Mouse (Mus musculus): Measurements from ENCODE around the gene Golt1a. TPM values are rescaled to one million over a fixed set of nuclear protein-coding genes. Genes with fewer than 3 reads are reported as not detected.

The Golt1a gene
- total and polyA plus RNA-seq, 3 experiments = not detected

DNA sequence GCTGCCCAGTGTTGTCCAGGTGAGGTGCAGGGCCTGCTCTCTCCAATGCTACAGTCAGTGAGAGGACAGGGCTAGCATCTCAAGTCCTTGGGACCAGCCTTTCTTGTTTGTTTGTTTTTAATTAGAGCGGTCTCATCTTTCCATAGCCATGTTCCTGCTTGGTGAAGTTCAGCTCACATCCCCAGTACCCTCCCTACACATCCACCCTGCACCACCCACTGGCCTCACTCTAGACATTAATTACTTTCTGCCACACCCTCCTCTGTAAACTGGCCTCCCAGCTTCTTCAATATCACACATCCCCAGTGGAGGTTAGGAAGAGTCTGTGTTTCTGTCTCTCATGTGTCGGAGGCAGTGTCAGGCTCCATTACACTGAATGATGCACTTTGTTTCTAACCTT lies 34.8 kb downstream of the Golt1a start:
- H3K36me3 ChIP-seq (ENCODE audit: control insufficient read depth in 1 of 2, insufficient read depth in 2 of 2, low read length in 2 of 2) = no peaks in the 10 kb centered on the region
- no peak overlapping the region for H3K9ac ChIP-seq (ENCODE audit: control insufficient read depth, low read depth, low read length, poor library complexity, severe bottlenecking)
- H3K9me3 ChIP-seq (replicated peaks; ENCODE audit: insufficient read depth, low read length) = no peaks in the 10 kb centered on the region
- H3K79me2 ChIP-seq (ENCODE audit: control insufficient read depth, insufficient read depth, low read length, poor library complexity) = no peaks in the 10 kb centered on the region
- H3K27ac ChIP-seq (ENCODE audit: control insufficient read depth, low read depth, low read length) = no peak overlapping the region
- no peaks in the 10 kb centered on the region for H3K27me3 ChIP-seq (ENCODE audit: control insufficient read depth in 1 of 2, insufficient read depth in 2 of 2, low read length in 2 of 2)
- H3K4me1 ChIP-seq (ENCODE audit: control insufficient read depth in 1 of 2, insufficient read depth in 2 of 2, low read length in 2 of 2) = peaks cover 0 to 9% of the 10 kb centered on the region in 2 experiments; a peak in 2 of 4 replicates
- TF ChIP-seq ZKSCAN1 (IDR thresholded peaks at IDR 0.05; ENCODE audit: low read depth, low read length) (no peak), BHLHE40 (IDR thresholded peaks at IDR 0.05; ENCODE audit: borderline replicate concordance, low read depth, low read length) (no peak), KAT2A (conservative IDR thresholded peaks at IDR 0.05; ENCODE audit: low read depth, low read length) (no peak)
- H3K4me3 ChIP-seq (ENCODE audit: control insufficient read depth in 1 of 2, insufficient read depth in 1 of 2, low read depth in 2 of 2, low read length in 2 of 2) = no peak overlapping the region
- DNase-seq (ENCODE audit: low read depth, low spot score) = no peak

DNA sequence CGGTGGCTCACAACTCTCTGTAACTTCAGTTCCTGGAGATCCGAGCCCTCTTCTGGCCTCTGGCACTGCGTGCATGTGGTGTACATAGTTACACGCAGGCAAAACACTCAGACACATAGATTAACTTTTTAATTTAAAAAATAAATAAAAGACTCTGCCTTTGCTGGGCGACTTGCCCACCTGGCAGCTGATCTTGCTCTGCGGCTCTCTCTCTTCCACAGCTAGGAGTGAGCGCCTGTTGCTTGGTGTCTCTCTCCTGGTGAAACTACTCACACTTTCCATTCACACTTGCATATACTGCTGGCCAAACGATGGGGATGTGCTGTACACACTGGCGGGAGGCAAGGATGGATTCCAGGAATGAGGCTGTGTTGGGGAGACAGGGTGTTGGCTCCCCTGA lies 36.9 kb downstream of the Golt1a start:
- Histone ChIP-seq H3K4me1 (ENCODE audit: control insufficient read depth in 1 of 2, insufficient read depth in 2 of 2, low read length in 2 of 2) (peaks cover 0 to 9% of the 10 kb centered on the region in 2 experiments; a peak in 2 of 4 replicates), H3K79me2 (ENCODE audit: control insufficient read depth, insufficient read depth, low read length, poor library complexity) (no peaks in the 10 kb centered on the region), H3K36me3 (ENCODE audit: control insufficient read depth in 1 of 2, insufficient read depth in 2 of 2, low read length in 2 of 2) (no peaks in the 10 kb centered on the region), H3K27ac (ENCODE audit: control insufficient read depth, low read depth, low read length) (no peak overlapping the region), H3K27me3 (ENCODE audit: control insufficient read depth in 1 of 2, insufficient read depth in 2 of 2, low read length in 2 of 2) (no peaks in the 10 kb centered on the region), H3K4me3 (ENCODE audit: control insufficient read depth in 1 of 2, insufficient read depth in 1 of 2, low read depth in 2 of 2, low read length in 2 of 2) (peak overlapping the region; percentile 18 to 49; a peak in 3 of 4 replicates), H3K9me3 (replicated peaks; ENCODE audit: insufficient read depth, low read length) (no peaks in the 10 kb centered on the region), H3K9ac (ENCODE audit: control insufficient read depth, low read depth, low read length, poor library complexity, severe bottlenecking) (peak overlapping the region; percentile 31; the same call in 1 of the 2 replicates)
- TF ChIP-seq SMC3 (IDR thresholded peaks at IDR 0.05; ENCODE audit: low read depth, low read length) (no peak), BHLHE40 (IDR thresholded peaks at IDR 0.05; ENCODE audit: borderline replicate concordance, low read depth, low read length) (no peak), CTCF (IDR thresholded peaks at IDR 0.05 in 2 of 3, conservative IDR thresholded peaks at IDR 0.05 in 1 of 3; ENCODE audit: control insufficient read depth in 1 of 3, insufficient read depth in 1 of 3, low read depth in 2 of 3, low read length in 3 of 3, poor library complexity in 1 of 3, severe bottlenecking in 1 of 3) (no peak), MYB (IDR thresholded peaks at IDR 0.05; ENCODE audit: low read depth, low read length) (no peak), MYC (IDR thresholded peaks at IDR 0.05; ENCODE audit: low read depth, low read length) (no peak), GATA1 (IDR thresholded peaks at IDR 0.05; ENCODE audit: low read depth, low read length) (no peak), UBTF (IDR thresholded peaks at IDR 0.05; ENCODE audit: borderline replicate concordance, insufficient read depth, low read depth, low read length) (no peak), MAZ (IDR thresholded peaks at IDR 0.05; ENCODE audit: low read depth, low read length) (no peak), GABPA (IDR thresholded peaks at IDR 0.05; ENCODE audit: low read depth, low read length) (no peak), MAX (IDR thresholded peaks at IDR 0.05; ENCODE audit: low read length) (no peak), TBP (IDR thresholded peaks at IDR 0.05; ENCODE audit: low read depth, low read length) (no peak), CHD1 (IDR thresholded peaks at IDR 0.05; ENCODE audit: low read depth, low read length) (no peak), TCF12 (IDR thresholded peaks at IDR 0.05; ENCODE audit: low read depth, low read length) (no peak), NRF1 (IDR thresholded peaks at IDR 0.05; ENCODE audit: insufficient read depth, low read depth, low read length, poor library complexity, severe bottlenecking) (no peak), EP300 (IDR thresholded peaks at IDR 0.05; ENCODE audit: low read depth in 1 of 2, low read length in 2 of 2) (no peak)
- DNase-seq (ENCODE audit: low read depth, low spot score) = peak; percentile 56

Measured in MEL (cell line).